In genomic region chr19:61207506-61207905, GRCm38 (mm10) we compare ENCODE assay signal across 16 mouse cellular contexts. TPM values are rescaled to one million over a fixed set of nuclear protein-coding genes. Genes with fewer than 3 reads are reported as not detected.
"Had no signal": no experiment of that assay in that cellular context is flagged by ENCODE, and none has a peak within 500 bp of the region (broad histone marks: within the 10 kb centered on the region; RNA-seq: fewer than 3 reads in every experiment).

No protein-coding gene starts in this region.

RNA-seq across cellular contexts. Expression of gene Gm6020, which starts 23.8 kb away (rescaled TPM):
- total RNA-seq: layer of hippocampus, adult 18-20 months; layer of hippocampus, postnatal 14 days; left cerebral cortex, adult 8-10 months; left cerebral cortex, postnatal 14 days; left cerebral cortex, postnatal 4 days had no signal
- polyA plus RNA-seq: kidney, embryonic 16.5 days; limb, embryonic 12.5 days; limb, embryonic 15.5 days; lung, embryonic 15.5 days; midbrain, embryonic 12.5 days; midbrain, embryonic 15.5 days; neural tube, embryonic 12.5 days; neural tube, embryonic 15.5 days; stomach, embryonic 14.5 days; stomach, postnatal 0 days; thymus, adult 2 months had no signal

RNA-seq across cellular contexts. Expression of gene Gm7102, which starts 31.4 kb away (rescaled TPM):
- total RNA-seq: left cerebral cortex, adult 8-10 months; left cerebral cortex, postnatal 14 days had no signal
- polyA plus RNA-seq: limb, embryonic 15.5 days; neural tube, embryonic 12.5 days; thymus, adult 2 months had no signal
